Mouse (Mus musculus) neural tube, embryonic 12.5 days (tissue): ENCODE results near the gene Slc7a3. TPM values are rescaled to one million over a fixed set of nuclear protein-coding genes. Genes with fewer than 3 reads are reported as not detected.

Source experiments
- polyA plus RNA-seq: library from polyadenylated mRNA; unstranded; fragments of >200 nt; fragmentation: Nextera tagmentation; extraction: Ambion mirVana; gene quantifications from 2 replicates; pipeline ENCODE4 v1.2.1, GENCODE M21; 2016

Slc7a3 gene
- polyA plus RNA-seq, 1 experiment from 2014 or later: 0.94 TPM

Other genes with a start within 250 kb of the Slc7a3 start
- gene Tex11, start 26.4 kb downstream of the Slc7a3 start, polyA plus RNA-seq: 0.11 TPM in 1 of 2 replicates, not detected in the other
- gene Snx12, start 136.5 kb upstream of the Slc7a3 start, polyA plus RNA-seq: 48.4 and 53.0 TPM in 2 replicates
- 1.5 and 1.7 TPM in 2 replicates for gene Foxo4, start 168.5 kb upstream of the Slc7a3 start, polyA plus RNA-seq
- gene Gm614, start 178.0 kb upstream of the Slc7a3 start, polyA plus RNA-seq: not detected in 2 replicates
- 3.8 and 5.0 TPM in 2 replicates for gene Il2rg, start 182.2 kb upstream of the Slc7a3 start, polyA plus RNA-seq
- gene Gm20489, start 183.0 kb upstream of the Slc7a3 start, polyA plus RNA-seq: not detected in 2 replicates
- 29.0 and 40.2 TPM in 2 replicates for gene Med12, start 188.0 kb upstream of the Slc7a3 start, polyA plus RNA-seq
- gene Nlgn3, start 213.1 kb upstream of the Slc7a3 start, polyA plus RNA-seq: 32.5 and 32.8 TPM in 2 replicates